Mouse (Mus musculus) brain, adult 2 months (tissue): ENCODE data around the gene Txndc2.

ENCODE experiments used
- DNase-seq: peaks from one replicate; pipeline ENCODE4 v3.0.0; 2011; ENCODE audit warnings: low read depth, low spot score

Txndc2 gene

DNA sequence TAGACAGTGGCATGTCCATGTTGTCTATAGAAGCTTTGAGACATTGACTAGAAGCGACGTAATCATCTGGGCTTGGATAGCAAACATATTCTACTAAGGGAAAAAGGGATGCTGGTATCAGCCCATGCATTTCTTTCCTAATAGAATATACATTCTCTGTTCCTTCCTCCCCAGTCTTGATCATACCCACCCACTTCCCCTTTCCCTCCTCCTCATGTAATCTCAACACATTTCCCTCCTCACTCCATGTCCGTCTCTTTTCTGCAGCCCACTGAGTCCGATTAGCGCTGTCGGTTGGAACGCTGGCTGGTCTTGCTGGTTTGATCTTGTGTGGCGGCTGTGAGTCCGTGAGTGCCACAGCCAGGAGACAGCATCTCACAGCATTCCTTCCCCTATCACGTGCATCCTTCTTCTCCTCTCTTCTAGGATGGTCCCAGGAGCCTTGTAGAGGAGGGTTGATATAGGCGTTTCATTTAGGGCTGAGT is at the start of gene Txndc2:
Txndc2 (minus strand) TSS at position 435 of the 485 bp plus-strand sequence.
- DNase-seq, result no peak

DNA sequence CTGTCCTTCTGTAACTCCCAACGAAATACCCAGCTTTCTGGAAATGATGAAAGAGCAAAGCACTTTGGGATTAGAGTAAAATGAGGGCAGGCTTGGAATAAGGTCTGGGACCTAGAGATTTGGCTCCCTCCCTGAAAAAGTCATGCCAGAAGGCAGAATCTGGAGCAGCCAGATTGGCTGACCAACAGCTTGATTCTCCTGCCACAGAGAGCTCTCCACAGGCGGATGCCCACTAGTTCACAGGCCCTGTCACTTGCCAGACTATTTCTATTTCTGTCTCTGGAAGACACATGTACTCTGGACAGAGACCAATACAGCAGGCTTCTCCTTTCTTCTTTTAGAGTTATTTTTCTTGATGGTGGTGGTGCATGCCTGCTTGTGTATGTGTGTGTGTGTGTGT is 41.8 kb upstream of the Txndc2 start:
- peak; percentile 98 for DNase-seq

DNA sequence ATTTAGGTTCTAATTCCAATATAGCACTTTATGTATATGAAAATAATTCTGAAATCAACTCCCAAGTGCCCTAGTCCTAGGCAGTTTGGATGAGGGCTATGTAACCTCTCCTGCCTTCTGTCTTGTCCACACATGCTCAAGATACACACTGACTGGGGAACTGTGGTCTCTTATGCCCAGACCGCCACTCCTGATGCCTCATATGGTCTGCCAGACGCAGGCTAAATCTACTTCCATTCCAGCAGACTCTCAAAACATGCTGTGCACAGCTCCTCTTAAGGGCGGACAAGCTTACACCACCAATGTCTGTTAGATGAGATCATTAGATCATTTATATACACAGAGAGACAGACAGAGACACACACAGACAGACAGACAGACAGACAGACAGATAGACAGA is 41.3 kb upstream of the Txndc2 start:
- DNase-seq, result peak; percentile 36

DNA sequence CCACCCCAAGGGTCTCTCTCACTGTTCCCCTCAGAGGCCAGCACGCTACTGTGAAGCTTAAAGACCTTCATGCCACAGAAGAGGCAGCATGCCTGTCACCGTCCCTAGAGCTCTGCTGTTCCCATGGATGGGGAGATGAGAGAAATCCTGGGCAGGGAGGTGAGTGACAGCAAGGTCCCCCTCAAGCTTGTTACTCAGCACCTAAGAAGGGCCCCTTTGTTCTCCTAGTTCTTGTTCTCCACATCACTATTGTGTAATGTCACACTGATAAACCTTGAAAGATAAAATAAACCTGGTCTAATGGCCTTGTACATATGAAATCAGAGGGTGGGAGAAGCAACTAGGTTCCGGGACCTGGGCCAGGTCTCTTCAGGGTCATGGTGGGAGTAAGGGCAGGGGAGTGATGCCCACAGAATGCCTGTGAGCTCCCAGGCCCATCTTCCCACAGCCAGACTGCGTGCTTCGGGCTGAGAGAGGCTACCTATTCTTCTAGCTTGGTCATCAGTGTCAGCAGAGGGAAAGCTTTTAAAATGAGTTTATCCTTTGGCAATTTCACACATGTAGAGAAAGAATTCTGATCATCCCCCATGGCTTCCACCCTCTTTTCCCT is 40.2 kb upstream of the Txndc2 start:
- no peak for DNase-seq

DNA sequence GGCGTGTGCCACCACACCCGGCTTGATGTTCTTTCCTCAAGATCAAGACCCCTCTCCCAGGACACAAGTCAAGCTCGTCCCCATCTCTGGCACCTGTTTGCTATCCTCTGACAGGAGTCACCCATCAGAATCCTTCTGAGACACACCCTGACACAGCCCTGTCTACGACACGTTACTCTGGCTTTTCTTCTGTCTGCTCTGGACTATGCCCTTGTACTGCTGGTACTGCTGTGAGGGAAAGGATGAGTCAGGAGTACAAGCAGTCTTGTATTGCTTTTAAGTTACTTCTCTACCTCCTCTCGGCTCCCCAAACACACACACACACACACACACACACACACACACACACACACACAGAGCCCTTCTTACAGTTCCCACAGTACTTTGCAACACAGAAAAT is 39.5 kb upstream of the Txndc2 start:
- no peak for DNase-seq

DNA sequence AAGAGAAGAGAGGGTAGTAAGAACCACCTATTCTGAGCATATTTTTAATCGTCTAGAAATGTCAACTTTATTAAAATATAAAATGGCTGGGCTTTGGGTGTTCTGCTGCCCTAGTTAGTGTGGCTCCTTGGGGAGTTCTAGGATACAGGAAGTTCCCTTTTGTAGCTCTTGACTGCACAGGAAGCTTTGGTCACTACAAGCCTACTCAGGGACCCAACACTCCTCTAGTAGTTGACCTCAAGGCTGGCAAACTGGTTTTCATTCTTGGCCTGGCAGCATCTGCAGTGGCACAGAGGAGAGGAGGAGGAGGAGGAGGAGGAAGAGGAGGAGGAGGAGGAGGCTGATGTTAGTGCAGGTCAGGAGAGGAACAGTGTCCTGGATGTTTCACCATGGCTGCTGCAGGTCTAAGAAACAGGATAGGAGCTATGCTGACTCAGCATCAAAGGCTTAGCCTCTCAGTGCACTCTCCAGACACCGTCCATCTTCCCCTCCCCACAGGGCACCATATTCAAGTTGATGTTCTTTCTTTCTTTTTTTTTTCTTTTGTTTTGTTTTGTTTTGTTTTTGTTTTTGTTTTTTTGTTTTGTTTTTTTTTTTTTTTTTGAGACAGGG is 38.9 kb upstream of the Txndc2 start:
- DNase-seq, result no peak

DNA sequence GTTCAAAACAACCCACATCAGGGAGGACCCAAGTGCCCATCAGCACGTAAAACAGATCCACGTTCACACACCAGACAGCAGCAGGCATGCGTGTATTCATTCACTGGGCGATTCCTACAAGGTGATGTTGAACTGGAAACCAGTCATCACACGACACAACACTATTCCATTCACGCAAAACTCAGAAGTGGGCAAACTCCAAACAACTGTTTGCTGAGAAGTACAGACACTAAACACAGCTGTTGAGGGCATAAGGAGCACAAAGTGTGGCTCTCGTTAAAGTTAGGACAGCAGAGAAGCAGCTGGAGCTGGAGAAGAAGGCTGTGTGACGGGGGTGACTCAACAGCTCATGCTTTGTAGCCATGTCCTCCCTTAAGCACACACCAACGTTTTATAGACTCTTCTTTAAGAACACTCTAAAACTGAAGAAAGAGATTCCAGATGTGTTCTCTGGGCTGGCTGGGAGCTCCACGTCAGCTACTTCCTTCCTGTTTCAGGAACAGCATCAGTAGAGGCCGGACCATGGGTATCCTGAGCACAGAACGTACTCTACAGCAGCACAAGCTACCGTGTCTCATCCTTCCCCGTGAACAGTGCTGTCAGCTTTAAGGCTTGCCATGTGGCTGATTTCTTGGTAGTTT is 38.0 kb upstream of the Txndc2 start:
- no peak for DNase-seq

DNA sequence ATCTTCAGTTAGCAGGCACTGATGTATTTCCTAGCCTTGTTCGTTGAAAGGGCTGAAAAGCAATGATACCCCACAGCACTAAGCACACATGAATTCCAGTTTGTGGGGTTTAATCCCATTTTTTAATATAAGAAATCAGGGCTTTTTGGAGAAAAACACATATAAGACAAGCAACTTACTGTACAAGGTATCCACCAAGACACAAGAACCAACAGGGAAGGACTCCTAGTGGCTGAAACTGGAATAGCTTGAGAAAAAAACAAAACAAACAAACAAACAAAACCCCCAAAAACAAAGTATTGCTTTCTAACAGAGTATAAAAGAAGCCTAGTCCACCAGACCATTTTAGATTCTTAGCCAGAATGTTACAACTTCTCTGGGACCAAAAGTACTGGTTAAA is 35.8 kb upstream of the Txndc2 start:
- DNase-seq, result peak; percentile 25

DNA sequence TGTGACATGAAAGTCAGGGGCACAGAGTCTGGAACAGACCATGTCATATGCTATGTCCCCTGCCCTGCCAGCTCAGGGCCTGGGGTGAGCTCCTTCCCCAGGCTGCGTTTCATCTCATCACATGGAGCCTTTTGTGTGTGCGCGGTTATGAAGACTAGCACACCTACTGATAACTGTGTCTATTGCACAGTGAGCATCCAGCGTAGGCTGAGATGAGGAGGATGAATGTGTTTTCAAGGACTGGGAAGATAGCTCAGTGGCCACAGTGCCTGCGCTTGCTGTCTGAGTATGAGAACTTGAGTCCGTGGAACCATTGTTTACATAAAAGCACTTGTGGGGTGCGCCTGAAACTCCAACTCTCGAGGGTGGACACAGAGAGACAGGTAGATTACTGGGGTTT is 34.6 kb upstream of the Txndc2 start:
- DNase-seq, result no peak

DNA sequence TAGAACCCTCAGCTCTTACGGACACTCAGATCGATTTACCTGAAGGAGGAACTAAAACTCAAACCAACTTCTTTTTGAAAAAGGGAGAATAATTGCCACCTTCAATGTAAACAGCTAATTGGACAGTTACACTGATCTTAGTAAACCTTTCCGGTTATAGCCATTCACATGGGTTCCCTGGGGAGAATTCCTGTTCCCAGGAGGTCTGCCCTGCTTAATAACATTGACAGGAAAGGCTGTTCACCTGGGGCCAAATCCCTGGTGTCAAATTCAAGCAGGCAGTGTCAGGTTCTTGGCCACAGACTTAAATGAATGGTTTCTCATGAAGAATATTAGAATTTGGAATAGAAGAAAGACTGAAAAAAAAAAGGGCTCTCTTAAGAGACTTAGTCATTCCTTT is 34.0 kb upstream of the Txndc2 start:
- DNase-seq, result no peak

DNA sequence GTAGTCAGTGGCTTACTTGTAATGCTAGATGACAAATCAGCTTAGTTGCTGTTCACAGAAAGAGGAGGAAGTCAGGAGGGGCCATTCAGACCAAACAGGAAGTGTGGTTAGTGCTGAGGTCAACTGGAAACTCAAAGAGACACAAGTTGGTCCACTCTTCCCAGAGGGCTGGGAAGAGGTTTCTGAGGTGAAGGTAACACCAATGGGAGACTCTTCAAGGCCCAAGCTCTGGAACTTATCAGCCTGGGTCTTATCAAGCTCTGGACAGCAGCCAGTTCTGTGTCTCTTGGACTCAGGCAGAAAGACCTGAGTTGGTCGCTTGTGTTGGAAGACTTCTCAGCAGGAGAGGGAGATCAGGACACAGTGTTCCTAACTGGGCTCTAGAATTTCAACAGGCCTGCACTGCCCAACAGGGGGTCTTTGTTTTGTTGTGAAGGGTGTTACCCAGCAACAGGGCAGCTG is 32.8 kb upstream of the Txndc2 start:
- DNase-seq, result peak; percentile 21

DNA sequence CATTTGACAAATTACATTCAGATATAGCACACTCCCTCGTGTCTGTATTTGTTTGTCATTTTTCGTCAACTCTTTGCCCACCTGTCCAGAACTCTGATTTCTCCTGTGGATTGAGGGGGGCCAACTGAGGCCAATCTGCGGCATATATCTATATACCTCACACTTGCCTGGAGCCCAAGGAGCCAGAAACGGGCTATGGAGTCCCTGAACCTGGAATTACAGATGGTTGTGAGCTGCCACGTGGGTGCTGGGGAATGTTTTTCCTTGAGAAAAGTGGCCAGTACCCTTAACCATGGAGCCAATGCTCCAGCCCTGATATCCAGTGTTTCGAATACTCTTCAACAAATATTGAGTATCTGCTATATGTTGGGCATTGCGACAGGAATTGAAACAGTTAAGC is 31.0 kb upstream of the Txndc2 start:
- no peak for DNase-seq

DNA sequence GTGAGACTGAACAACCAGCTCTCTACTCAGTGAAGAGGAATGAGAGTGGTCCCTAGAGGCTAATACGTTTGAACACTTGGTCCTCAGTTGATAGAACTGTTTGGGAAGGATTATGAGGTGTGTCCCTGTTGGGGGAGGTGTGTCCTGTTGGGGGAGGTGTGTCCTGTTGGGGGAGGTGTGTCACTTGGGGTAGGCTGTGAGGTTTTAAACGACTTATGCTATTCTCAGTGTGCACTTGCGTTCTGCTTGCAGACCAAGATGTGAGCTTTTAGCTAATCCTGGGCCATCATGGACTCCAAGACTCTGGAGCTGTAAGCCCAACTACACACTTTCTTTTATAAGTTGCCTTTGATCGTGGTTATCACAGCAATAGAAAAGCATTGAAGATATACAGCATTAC is 27.1 kb upstream of the Txndc2 start:
- no peak for DNase-seq

DNA sequence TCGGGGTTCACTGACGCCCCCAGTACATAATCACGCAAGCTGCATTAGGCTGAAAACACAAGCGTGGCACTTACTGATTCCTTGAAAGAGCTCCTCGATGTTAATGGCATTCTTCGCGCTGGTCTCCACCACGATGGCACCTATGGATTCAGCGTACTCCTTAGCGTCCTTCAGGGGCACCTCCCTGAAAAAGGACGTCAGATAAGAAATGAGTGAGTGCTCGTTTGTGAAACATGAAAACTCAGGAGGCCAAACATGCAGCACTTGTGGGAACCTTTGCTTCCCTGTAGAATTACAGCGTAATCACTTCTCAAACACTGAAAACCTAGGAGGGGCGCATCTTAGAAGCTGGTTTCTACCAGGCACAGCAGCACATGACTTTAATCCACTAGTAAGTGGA is 25.8 kb upstream of the Txndc2 start:
- DNase-seq, result no peak

DNA sequence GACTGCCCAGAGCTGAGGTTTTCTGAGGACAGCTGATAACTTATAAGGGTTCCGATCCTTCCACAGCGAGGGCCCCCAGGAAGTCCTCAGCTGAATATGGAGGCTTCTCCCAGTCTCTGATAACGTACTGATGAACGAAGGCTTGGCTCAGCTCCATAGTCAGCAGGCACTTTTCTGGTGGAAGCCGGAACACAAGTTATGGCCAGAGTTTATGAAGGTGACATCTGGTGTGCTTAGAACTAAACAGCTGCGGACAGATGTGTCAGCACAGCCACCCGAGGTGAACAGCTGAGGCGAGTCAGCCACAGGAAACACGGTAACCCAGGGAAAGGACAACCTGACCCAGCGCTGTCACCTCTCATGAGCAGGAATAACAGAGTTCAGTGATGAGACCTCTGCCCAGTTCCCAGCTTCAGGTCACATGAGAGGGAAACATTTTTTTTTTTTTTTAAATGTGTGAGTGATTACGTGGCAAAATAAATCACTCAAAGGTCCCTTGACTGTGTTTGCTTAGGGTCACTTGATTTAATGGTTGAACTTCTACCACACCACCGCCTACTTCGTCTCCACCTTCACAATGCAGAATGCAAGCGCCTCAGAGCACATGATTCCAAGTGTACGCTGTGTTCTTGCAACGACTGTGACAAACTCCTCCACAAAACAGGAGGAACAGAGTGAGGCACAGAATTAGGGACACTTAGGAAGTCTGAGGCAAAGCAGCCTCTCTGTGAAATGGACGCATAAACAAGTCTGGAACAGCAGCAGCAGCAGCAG is 24.6 kb upstream of the Txndc2 start:
- peak; percentile 64 for DNase-seq

DNA sequence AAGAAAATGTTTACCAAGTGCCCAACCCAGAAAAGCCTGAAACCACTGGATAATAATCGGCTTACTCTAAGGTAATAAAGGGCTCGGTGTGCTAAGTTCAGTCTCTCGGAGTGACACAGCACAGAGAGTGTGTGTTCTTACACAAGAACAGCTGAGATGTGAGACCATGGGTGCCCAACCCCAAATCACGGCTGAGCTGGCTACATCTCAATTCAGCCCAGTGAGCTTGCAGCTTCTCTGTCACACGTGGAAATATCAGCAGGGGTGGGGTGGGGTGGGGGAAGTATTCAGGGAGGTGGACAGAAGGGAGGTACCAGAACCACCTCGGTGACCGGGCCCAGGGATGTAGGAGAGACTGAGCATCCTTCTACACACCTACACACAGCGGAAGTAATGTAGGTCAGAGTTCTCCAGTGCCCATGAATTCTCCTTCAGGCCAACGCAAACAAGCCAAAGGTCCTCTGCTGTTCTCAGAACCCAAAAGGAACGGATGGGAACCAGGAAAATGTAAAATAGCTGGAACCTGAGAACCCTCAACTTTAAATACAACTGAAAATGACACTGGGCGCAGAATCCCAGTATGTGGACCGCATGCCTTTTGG is 23.9 kb upstream of the Txndc2 start:
- DNase-seq, result no peak

DNA sequence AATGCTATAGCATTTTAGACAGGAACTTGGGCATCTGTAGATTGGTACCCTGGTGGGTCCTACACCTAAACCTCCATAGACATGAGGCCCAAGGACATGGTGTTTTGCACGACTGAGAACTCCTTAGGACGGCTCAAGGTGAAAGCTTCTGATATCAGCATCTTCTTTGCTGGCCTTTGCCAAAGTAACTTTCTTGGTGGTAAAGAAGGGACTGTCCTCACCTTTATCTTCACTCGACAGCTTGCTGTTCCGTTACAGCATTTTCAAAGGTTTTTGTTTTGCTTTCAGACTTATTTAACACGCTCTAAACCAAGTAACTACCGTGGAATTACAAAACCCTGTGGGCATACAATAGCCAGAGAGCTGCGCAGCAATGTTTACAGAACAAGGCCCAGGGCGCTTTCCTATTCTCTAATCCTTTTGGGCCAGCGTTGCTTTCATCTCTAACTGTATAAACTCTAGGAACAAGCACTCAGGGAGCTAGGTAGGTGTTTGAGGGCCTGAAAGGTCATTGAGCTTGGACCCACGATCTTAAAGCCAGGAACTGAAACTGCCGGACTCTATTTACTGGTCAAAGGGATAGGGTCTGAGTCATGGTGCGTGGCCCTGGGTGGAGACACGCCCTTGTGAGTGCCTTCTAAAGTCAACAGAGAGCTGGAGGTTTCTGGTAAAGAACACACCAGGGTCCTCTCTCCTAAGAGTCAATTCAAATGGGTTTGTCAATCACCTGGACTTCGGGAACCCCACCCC is 21.5 kb upstream of the Txndc2 start:
- no peak for DNase-seq

DNA sequence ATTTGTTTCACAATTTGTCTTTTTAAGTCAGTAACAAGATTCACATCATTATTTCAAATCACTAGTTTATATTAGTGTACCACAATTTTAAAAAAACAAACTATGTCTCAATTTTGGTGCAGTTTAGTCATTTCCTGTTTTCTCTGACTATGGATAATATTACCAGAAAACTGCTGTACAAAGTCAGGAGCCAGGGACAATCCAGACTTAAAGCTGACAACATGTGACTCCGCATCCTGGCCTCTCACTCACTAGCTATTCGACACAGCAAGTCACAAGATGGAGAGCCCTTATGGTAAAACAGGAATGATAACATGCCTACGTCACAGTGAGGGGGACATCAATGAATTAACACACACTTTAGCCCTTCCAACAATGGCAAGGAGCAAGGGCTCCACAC is 20.7 kb upstream of the Txndc2 start:
- no peak for DNase-seq

DNA sequence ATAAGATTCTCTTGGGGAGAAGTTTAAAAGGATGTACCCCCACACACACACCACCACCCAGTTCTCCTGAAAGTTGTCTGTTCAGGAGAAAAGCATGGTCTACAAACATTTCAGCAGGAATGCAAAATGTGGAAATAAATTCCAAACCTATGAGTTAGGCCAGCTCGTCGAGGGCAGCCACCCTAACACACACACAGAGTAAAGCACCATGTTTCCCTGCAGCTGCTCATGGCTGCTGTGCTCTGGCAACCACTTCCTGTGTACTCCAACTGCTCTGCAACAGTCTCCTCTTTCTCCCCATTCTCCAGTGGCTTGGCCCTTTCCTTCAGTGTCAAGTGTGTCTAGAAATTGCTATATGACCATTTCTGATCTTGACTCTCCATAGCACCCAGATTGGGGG is 16.4 kb upstream of the Txndc2 start:
- DNase-seq, result no peak

DNA sequence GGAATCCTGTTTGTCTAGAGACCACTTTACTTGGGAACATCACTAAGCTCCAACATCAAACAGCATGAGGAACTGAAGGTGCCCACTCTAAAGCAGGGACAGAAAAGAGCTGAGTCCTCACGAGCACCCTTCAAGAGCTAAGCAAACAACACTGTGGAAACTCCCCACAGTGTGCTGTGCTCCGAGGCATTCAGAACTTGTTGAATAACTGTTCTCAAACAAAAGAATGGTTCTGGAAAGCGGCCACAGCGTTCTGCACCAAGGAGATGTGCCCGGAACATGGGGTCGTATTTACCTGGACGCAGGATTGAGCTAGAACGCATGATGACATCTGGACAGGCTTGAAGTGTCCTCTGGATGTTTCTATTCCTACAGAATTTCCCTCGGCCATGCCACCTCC is 16.0 kb upstream of the Txndc2 start:
- no peak for DNase-seq

DNA sequence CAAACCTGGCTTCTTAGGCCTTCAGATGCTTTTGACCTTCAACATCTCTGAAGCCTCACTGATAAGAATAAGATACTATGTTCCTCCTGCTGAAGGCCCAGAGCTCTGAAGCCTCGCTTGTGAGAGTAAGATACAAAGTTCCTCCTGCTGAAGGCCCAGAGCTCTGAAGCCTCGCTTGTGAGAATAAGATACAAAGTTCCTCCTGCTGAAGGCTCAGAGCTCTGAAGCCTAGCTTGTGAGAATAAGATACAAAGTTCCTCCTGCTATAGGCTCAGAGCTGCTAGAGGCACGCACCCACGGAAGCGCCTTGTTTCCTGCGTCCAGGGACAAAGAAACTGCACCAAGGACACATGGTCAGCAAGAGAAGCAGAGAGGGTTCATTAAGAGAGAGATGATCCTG is 14.8 kb upstream of the Txndc2 start:
- DNase-seq, result no peak
